Mouse (Mus musculus) liver, embryonic 15.5 days (tissue): ENCODE measurements around the gene Krt81. TPM values are rescaled to one million over a fixed set of nuclear protein-coding genes. Genes with fewer than 3 reads are reported as not detected.

Experiments
- ATAC-seq: fragments of 200-750 bp; cut with Nextera tagmentation; 2 replicates; pipeline ENCODE4 v1.8.0; 2017; ENCODE audit warnings: moderate number of reproducible peaks, mild to moderate bottlenecking, moderate library complexity; ENCODE audit not compliant: insufficient read depth
- H3K27ac ChIP-seq: fragments of 300-500 bp; sonication (generic); replicated peaks from 2 replicates; pipeline ENCODE4 v1.5.1; 2015; ENCODE audit warnings: mild to moderate bottlenecking, inconsistent platforms
- H3K27me3 ChIP-seq: fragments of 300-500 bp; sonication (generic); 2 replicates; pipeline ENCODE4 v1.6.1; 2015; ENCODE audit warnings: mild to moderate bottlenecking, inconsistent platforms
- H3K36me3 ChIP-seq: fragments of 300-500 bp; sonication (generic); replicated peaks from 2 replicates; pipeline ENCODE4 v1.6.1; 2015; ENCODE audit warnings: moderate library complexity, mild to moderate bottlenecking, inconsistent platforms
- H3K4me1 ChIP-seq: fragments of 300-500 bp; sonication (generic); replicated peaks from 2 replicates; pipeline ENCODE4 v1.6.1; 2015; ENCODE audit warnings: inconsistent platforms
- H3K4me2 ChIP-seq: fragments of 300-500 bp; sonication (generic); 2 replicates; pipeline ENCODE4 v1.6.1; 2015; ENCODE audit warnings: moderate library complexity, mild to moderate bottlenecking, inconsistent platforms
- H3K4me3 ChIP-seq: fragments of 300-500 bp; sonication (generic); replicated peaks from 2 replicates; pipeline ENCODE4 v1.5.1; 2015; ENCODE audit warnings: mild to moderate bottlenecking, inconsistent platforms
- H3K9ac ChIP-seq: fragments of 300-500 bp; sonication (generic); 2 replicates; pipeline ENCODE4 v1.6.1; 2015; ENCODE audit warnings: moderate library complexity, mild to moderate bottlenecking, inconsistent platforms
- H3K9me3 ChIP-seq: fragments of 300-500 bp; sonication (generic); replicated peaks from 2 replicates; pipeline ENCODE4 v1.6.1; 2016; ENCODE audit warnings: inconsistent platforms
- WGBS: fragments of 180-500 bp; shearing (Covaris S2); methylation state at CpG from one replicate; pipeline ENCODE4 v1.1.7; 2015; ENCODE audit warnings: mixed read lengths; ENCODE audit not compliant: insufficient replicate concordance; 5-methylcytosine and 5-hydroxymethylcytosine counted together
- polyA plus RNA-seq: library from polyadenylated mRNA; unstranded; fragments of >200 nt; fragmentation: Nextera tagmentation; extraction: Ambion mirVana; gene quantifications from 2 replicates; pipeline ENCODE4 v1.2.1, GENCODE M21; 2015

Gene Krt81
- polyA plus RNA-seq, 1 experiment from 2014 or later = not detected

DNA sequence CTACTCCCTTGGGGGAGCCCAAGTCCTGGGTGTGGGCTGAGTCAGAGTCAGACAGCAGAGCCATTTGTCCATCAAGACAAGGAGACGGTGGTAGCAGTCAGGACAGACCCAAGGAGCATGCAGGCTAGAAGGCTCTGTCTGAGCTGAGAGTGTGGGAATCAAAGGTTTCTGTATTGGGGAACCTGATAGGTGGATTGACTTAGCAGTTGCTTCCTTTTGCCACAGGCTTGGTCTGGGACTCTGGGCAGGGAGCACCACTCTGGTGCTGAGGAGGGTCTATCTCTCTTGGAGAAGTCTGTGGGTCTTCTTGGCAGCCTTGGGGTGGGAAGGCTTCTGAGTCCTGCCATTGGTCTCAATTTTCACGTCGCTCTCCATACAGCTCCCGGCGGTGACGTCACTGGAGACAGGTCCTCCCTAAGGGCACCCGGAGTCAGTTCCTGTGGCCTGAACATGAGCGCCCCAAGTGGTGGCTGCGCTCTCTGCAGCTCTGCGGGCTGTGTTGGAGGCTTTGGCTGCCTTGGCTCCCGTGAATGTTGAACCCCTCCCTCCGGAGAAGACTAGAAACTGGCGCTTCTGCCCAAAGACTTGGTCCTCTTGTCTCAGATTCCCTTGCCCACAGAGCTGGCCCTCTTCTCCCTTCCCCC, 10.3 kb downstream of the Krt81 start:
- 4% methylated on average over 13 of the region's 13 CpGs for WGBS
- Histone ChIP-seq H3K9me3 (no peaks in the 10 kb centered on the region), H3K27me3 (no peaks in the 10 kb centered on the region), H3K4me2 (no peak overlapping the region), H3K9ac (no peak overlapping the region), H3K4me1 (no peaks in the 10 kb centered on the region), H3K4me3 (no peak overlapping the region), H3K36me3 (no peaks in the 10 kb centered on the region), H3K27ac (no peak overlapping the region)
- no peak for ATAC-seq

DNA sequence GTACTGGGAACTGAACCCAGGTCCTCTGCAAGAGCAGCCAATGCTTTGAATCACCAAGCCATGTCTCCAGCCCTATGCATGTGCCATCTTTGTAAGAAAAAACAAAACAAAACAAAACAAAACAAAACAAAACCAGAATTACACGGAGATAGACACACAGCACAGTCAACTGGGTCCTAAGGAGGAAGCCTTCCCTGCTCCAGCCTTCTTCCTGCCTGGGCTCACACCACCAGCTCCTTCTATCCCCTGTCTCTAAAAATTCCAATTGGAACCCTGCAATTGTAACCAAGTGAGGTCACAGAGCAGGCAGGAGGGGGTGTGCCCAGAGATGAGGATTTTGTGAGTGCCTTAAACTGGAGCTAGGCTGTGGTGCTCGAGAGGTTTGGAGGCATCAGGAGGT, 16.1 kb downstream of the Krt81 start, which contains the start of gene Krt88:
Krt88 (plus strand) TSS at position 301 of the 400 bp plus-strand sequence.
- Histone ChIP-seq H3K27me3 (no peaks in the 10 kb centered on the region), H3K27ac (no peak within 1 kb of the TSS), H3K9ac (no peak within 1 kb of the TSS), H3K4me2 (no peak within 1 kb of the TSS), H3K4me1 (no peaks in the 10 kb centered on the region), H3K36me3 (no peaks in the 10 kb centered on the region), H3K9me3 (no peaks in the 10 kb centered on the region), H3K4me3 (no peak within 1 kb of the TSS)
- no peak for ATAC-seq
- WGBS = 42% methylated on average over 2 of the region's 2 CpGs

DNA sequence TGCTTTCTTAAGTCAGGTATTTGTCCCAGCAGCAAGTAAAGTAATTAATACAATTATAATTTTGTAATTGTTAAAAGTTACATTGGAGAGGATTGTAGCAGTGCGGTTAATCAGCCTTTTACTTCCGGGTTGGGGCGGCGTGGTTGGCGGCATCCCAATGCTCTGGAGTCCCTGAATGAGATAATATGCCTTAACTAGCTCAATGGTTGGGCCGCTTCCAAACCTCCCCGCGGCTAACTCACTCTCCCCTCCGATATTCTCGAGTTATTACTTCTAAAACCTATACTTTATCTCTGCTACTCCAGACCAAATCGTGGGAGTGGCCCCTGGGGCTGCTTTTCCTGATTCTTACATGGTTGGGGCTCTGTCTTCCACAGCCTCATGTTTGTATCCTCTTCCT, 17.0 kb downstream of the Krt81 start:
- H3K4me1 ChIP-seq = no peaks in the 10 kb centered on the region
- no peaks in the 10 kb centered on the region for H3K27me3 ChIP-seq
- H3K4me3 ChIP-seq = no peak overlapping the region
- H3K27ac ChIP-seq = no peak overlapping the region
- no peak for ATAC-seq
- no peak overlapping the region for H3K4me2 ChIP-seq
- H3K9ac ChIP-seq = no peak overlapping the region
- H3K9me3 ChIP-seq = no peaks in the 10 kb centered on the region
- no peaks in the 10 kb centered on the region for H3K36me3 ChIP-seq
- WGBS = 54% methylated on average over 11 of the region's 11 CpGs

DNA sequence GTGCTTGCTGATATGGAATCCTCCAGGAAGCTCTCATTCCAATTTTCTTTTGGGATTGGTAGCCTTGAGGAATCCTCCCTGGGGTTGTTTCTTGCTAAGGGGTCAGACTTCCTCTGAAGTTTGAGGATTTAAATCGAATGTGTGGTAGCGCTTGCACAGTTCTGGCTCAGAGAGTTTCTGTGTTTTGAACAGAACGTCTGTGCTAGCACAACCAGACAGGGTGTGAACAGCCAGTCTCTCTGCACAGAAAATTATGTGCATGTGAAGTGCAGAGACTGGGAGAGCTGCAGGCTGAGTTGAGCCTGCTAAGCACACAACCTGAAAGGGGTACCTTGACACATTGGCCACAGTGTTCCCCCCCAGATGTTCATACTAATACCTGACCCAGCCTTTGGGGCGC, 22.7 kb downstream of the Krt81 start:
- H3K9me3 ChIP-seq = no peaks in the 10 kb centered on the region
- no peak for ATAC-seq
- no peak overlapping the region for H3K4me2 ChIP-seq
- H3K27me3 ChIP-seq = peaks cover 39% of the 10 kb centered on the region
- no peak overlapping the region for H3K27ac ChIP-seq
- H3K36me3 ChIP-seq = no peaks in the 10 kb centered on the region
- H3K9ac ChIP-seq = no peak overlapping the region
- H3K4me1 ChIP-seq = no peaks in the 10 kb centered on the region
- WGBS = 63% methylated on average over 4 of the region's 4 CpGs
- no peak overlapping the region for H3K4me3 ChIP-seq

DNA sequence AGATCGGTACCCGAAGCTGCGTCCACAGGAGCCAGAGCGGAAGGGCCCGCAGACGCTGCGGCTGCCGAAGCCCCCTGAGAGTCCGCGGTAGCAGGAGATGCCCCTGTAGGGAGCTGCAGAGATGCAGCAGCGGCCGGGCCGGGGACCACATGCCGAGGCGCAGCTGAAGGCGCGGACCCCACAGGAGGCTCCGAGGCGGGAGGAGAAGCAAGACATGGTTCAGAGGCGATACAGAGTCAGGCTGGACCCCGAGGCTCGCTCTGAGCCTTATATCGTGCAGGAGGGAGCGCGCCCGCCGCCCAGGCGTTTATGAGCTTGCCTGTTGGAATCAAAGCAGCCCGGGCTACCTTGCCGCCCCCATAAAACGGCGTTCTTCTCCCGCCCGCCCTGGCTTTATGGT, 25.0 kb downstream of the Krt81 start, which contains the start of gene Krt87:
Krt87 (minus strand) TSS at position 250 of the 400 bp plus-strand sequence.
- Histone ChIP-seq H3K36me3 (no peaks in the 10 kb centered on the region), H3K27me3 (peaks cover 39% of the 10 kb centered on the region), H3K27ac (no peak within 1 kb of the TSS), H3K4me1 (no peaks in the 10 kb centered on the region), H3K9me3 (no peaks in the 10 kb centered on the region), H3K4me2 (no peak within 1 kb of the TSS), H3K9ac (no peak within 1 kb of the TSS), H3K4me3 (no peak within 1 kb of the TSS)
- no peak for ATAC-seq
- WGBS = 4% methylated on average over 34 of the region's 34 CpGs

DNA sequence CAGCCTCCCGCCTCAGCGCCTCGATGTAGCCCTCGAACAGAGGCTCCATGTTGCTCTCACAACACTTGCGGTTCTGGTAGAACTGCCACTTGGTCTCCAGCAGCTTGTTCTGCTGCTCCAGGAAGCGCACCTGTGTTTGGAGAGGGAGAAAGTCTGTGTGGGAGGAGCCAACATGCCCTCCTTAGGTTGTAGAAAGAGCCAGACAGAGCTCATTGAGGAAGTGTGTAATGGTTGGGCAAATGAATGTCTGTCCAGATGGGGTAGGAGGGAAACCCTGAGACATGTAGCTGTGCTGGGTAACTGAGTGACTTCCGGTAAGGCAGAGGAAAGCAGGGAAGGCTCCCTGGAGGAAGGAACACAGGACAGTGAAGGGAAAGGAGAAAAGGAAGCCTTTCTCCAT, 26.9 kb downstream of the Krt81 start:
- WGBS = 63% methylated on average over 7 of the region's 7 CpGs
- ATAC-seq = no peak
- Histone ChIP-seq H3K4me2 (no peak overlapping the region), H3K27ac (no peak overlapping the region), H3K9ac (no peak overlapping the region), H3K36me3 (no peaks in the 10 kb centered on the region), H3K9me3 (no peaks in the 10 kb centered on the region), H3K4me1 (no peaks in the 10 kb centered on the region), H3K27me3 (peaks cover 39% of the 10 kb centered on the region), H3K4me3 (no peak overlapping the region)

DNA sequence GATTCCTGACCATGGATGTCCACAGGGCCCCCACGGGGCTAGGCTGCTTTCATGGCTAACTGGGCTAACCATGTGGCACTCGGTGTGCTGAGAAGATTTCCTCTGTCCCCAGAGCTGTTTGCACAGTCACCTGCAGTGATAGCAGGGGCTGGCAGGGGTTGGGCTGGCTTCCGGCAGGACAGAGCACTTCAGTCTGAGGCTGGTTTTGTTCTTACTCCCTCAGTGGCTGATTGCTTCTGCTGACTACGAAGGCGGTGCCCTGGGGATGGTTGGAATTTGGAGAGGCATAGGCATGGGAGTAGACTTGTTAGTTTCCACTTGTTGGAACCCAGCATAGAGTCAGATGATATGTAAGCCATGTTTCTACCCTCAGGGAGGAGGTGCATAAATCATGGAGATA, 38.6 kb downstream of the Krt81 start:
- WGBS = 23% methylated on average over 5 of the region's 5 CpGs
- Histone ChIP-seq H3K4me3 (no peak overlapping the region), H3K9me3 (no peaks in the 10 kb centered on the region), H3K27me3 (no peaks in the 10 kb centered on the region; the same call in 1 of the 2 replicates), H3K4me2 (no peak overlapping the region), H3K27ac (no peak overlapping the region), H3K9ac (no peak overlapping the region), H3K4me1 (no peaks in the 10 kb centered on the region), H3K36me3 (no peaks in the 10 kb centered on the region)
- no peak for ATAC-seq

DNA sequence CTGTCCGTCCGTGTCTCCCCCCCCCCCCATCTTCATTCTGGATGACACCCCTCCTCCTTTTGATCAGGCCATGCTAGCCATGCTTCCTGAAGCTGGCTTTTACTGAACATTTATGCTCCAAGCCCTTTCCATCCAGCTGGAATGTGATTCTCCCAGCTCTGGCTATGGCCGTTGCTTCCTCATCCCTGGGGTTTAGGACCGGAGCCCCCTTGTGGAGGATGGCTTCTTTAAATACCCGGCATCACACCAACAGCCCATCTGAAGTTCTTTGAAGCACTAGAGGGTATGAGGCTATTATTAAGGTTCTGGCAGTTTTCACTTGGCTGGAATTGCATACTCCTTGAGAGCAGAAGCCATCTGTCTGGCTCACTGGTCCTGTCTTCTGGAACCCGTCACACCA, 42.6 kb downstream of the Krt81 start:
- Histone ChIP-seq H3K27me3 (no peaks in the 10 kb centered on the region), H3K9me3 (no peaks in the 10 kb centered on the region), H3K4me3 (no peak overlapping the region), H3K9ac (no peak overlapping the region), H3K4me2 (no peak overlapping the region), H3K36me3 (no peaks in the 10 kb centered on the region), H3K4me1 (no peaks in the 10 kb centered on the region), H3K27ac (no peak overlapping the region)
- ATAC-seq = no peak
- WGBS = 51% methylated on average over 5 of the region's 6 CpGs

DNA sequence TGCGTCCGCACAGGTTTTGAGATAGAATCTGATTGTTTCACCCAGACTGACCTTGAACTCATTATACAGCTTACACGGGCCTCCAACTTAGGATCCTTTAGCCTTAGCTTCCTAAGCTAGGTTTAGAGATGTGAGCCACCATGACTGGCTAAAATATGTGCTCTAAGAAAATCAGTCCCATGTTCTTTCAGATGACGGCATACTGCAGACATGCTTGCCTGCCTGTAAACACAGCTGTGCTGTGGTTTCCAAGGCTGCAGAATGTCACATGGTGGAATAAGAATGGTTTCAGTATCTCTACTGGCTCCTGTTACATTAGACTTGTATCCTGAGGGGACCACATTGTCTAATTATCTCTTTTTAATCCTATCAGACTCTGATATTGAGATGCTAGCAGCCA, 44.6 kb downstream of the Krt81 start:
- H3K9ac ChIP-seq = no peak overlapping the region
- no peak overlapping the region for H3K4me2 ChIP-seq
- no peaks in the 10 kb centered on the region for H3K36me3 ChIP-seq
- no peak for ATAC-seq
- H3K27ac ChIP-seq = no peak overlapping the region
- no peak overlapping the region for H3K4me3 ChIP-seq
- no peaks in the 10 kb centered on the region for H3K27me3 ChIP-seq
- H3K4me1 ChIP-seq = no peaks in the 10 kb centered on the region
- no peaks in the 10 kb centered on the region for H3K9me3 ChIP-seq
- WGBS = 65% methylated on average over 4 of the region's 4 CpGs

DNA sequence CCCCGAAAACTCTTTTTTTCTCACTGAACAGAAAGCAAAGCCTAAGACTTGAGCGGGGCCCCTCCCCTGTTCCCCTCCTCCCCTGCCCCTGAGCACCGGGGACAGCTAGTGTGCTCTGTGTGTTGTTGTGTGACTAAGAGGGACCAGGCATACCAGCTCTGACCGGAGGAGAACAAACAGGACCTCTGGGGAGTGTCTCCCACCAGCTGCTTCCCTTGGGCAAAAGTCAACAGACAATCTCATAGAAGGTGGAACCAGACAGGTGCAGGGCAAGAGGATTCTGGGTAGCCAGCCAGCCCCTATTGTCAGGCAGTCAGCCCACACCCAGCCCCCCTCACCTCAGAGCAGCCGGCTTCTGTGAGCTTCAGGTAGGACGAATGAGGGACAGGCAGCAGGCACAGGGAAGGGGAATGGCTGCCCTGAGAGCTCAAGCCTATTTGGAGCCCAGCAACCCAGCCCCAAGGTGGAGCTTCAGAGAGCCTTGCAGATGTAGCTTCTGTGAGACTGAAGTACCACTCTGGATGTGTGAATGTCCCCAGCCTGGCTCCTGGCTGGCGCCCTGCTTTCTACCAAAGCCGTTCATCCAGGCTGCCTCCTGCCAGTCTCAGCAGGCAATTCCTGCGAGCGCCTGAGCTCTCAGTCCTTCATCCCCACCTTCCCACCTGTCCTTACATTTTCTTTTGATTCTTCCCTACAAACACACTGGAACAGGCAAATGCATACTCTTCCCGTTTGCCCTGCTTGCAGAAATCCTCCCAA, 48.6 kb downstream of the Krt81 start:
- H3K36me3 ChIP-seq = no peaks in the 10 kb centered on the region
- no peak overlapping the region for H3K4me2 ChIP-seq
- H3K4me3 ChIP-seq = no peak overlapping the region
- no peaks in the 10 kb centered on the region for H3K4me1 ChIP-seq
- H3K27me3 ChIP-seq = peaks cover 18% of the 10 kb centered on the region; the same call in 1 of the 2 replicates
- H3K27ac ChIP-seq = no peak overlapping the region
- ATAC-seq = no peak
- H3K9me3 ChIP-seq = no peaks in the 10 kb centered on the region
- 51% methylated on average over 11 of the region's 11 CpGs for WGBS
- no peak overlapping the region for H3K9ac ChIP-seq

DNA sequence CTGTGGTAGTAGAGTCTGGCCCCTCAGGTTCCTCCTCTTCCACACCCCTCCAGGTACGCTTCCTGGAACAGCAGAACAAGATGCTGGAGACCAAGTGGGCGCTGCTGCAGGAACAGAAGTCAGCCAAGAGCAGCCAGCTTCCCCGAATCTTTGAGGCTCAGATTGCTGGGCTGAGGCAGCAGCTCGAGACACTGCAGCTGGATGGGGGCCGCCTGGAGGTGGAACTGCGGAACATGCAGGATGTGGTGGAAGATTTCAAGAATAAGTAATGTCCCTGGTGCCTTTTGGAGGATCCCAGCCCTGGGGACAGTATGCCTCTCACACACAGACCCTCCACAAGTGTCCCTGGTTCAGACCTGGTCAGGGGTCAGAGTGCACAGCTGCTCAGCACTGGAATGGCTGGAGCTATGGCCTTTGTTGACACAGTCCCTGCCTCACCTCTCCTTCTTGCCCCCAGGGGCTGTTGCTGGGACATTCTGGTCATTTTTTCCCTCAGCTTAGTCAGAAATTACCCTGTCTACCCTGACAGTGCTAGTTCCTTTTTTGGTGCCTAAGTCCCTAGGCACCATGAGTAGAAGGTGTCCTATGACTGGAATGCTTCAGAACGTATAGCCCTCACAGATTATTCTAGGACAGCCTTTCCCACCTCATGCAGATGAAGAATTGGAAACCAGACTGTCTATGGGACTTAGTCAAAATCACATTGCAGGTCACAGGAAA, 49.5 kb downstream of the Krt81 start:
- H3K4me2 ChIP-seq = no peak overlapping the region
- H3K36me3 ChIP-seq = no peaks in the 10 kb centered on the region
- no peak for ATAC-seq
- no peaks in the 10 kb centered on the region for H3K4me1 ChIP-seq
- no peak overlapping the region for H3K4me3 ChIP-seq
- no peak overlapping the region for H3K27ac ChIP-seq
- H3K9ac ChIP-seq = no peak overlapping the region
- 30% methylated on average over 7 of the region's 7 CpGs for WGBS
- H3K9me3 ChIP-seq = no peaks in the 10 kb centered on the region
- peaks cover 18% of the 10 kb centered on the region; the same call in 1 of the 2 replicates for H3K27me3 ChIP-seq
